Mouse (Mus musculus) bone marrow macrophage, adult 2 months (primary cell): Measurements from ENCODE around the gene Sertad2.

Experiments
- CTCF ChIP-seq: IDR thresholded peaks from 2 replicates; pipeline ENCODE4 v1.5.1; 2012; ENCODE audit warnings: low read depth, mild to moderate bottlenecking, low read length, moderate library complexity
- POLR2A ChIP-seq: IDR thresholded peaks from 2 replicates; pipeline ENCODE4 v1.6.1; 2012; ENCODE audit warnings: mild to moderate bottlenecking, low read depth, low read length, borderline replicate concordance

- no peak for TF ChIP-seq CTCF
- no peak for TF ChIP-seq POLR2A
These were observed 116.0 kb downstream of the Sertad2 start for GRCm38 (mm10) chr11:20659094-20659493.
